ENCODE assay signal across 8 mouse cellular contexts in genomic region chr6:49217581-49218274, GRCm38 (mm10). TPM values are rescaled to one million over a fixed set of nuclear protein-coding genes. Genes with fewer than 3 reads are reported as not detected.
DNase-seq lines count a peak whose midpoint lies in the region; ATAC-seq lines count a peak whose summit lies in the region.

No protein-coding gene starts in this region.

- peaks cover 16% of the 10 kb centered on the region for H3K4me1 ChIP-seq in heart, embryonic 15.5 days (replicated peaks)
- H3K4me1 ChIP-seq in midbrain, embryonic 10.5 days: peaks cover 43% of the 10 kb centered on the region

- H3K27me3 ChIP-seq in heart, embryonic 15.5 days: no peaks in the 10 kb centered on the region
- H3K27me3 ChIP-seq in midbrain, embryonic 10.5 days (ENCODE audit: low read depth, poor library complexity, severe bottlenecking): no peaks in the 10 kb centered on the region

- peak; percentile 87 for ATAC-seq in heart, embryonic 15.5 days (replicated peaks; ENCODE audit: insufficient number of reproducible peaks, insufficient read depth, low FRiP score, low read depth)

- H3K9ac ChIP-seq in heart, embryonic 15.5 days: peak overlapping the region; percentile 72

- peak overlapping the region; percentile 96 for H3K27ac ChIP-seq in heart, embryonic 15.5 days
- peak overlapping the region; percentile 100 for H3K27ac ChIP-seq in midbrain, embryonic 10.5 days (replicated peaks)

- DNase-seq in 3T3-L1 (ENCODE audit: low read depth, low spot score) (peak; percentile 98), NIH3T3 (ENCODE audit: low read depth) (peak; percentile 99)
- DNase-seq in embryo, embryonic 11.5 days (ENCODE audit: low read depth, low spot score): peak; percentile 96
- peak; percentile 36 to 73 for DNase-seq in kidney, postnatal 25 days
- peak; percentile 99 for DNase-seq in midbrain, embryonic 10.5 days (ENCODE audit: low spot score)
- DNase-seq in spleen, postnatal 10 days (ENCODE audit: low spot score in 2 of 2): peak; percentile 90 to 95
- no peak for DNase-seq in left cerebral cortex, adult 9 months (ENCODE audit: low spot score in 2 of 2)

- under 1% methylated on average over 56 of the region's 56 CpGs for WGBS in heart, embryonic 15.5 days
- WGBS in midbrain, embryonic 10.5 days: under 1% methylated on average over 56 of the region's 56 CpGs

- H3K4me2 ChIP-seq in heart, embryonic 15.5 days: peak overlapping the region; percentile 86

- H3K9me3 ChIP-seq in heart, embryonic 15.5 days (replicated peaks): no peaks in the 10 kb centered on the region
- H3K9me3 ChIP-seq in midbrain, embryonic 10.5 days (replicated peaks): no peaks in the 10 kb centered on the region

- H3K36me3 ChIP-seq in heart, embryonic 15.5 days: no peaks in the 10 kb centered on the region
- no peaks in the 10 kb centered on the region for H3K36me3 ChIP-seq in midbrain, embryonic 10.5 days

- H3K4me3 ChIP-seq in heart, embryonic 15.5 days: peak overlapping the region; percentile 78
- H3K4me3 ChIP-seq in midbrain, embryonic 10.5 days: peak overlapping the region; percentile 99

RNA-seq across cellular contexts. Expression of gene Igf2bp3, which starts 3.0 kb away (rescaled TPM):
- 33.0 and 33.4 TPM in 2 replicates for polyA plus RNA-seq in heart, embryonic 15.5 days (2015; fragmentation: Nextera tagmentation; extraction: Ambion mirVana)
- polyA plus RNA-seq in midbrain, embryonic 10.5 days (2016; fragmentation: Nextera tagmentation; extraction: Ambion mirVana): 134 and 148 TPM in 2 replicates

RNA-seq across cellular contexts. Expression of gene Tra2a, which starts 46.1 kb away (rescaled TPM):
- 55.5 and 59.6 TPM in 2 replicates for polyA plus RNA-seq in heart, embryonic 15.5 days (2015; fragmentation: Nextera tagmentation; extraction: Ambion mirVana)
- polyA plus RNA-seq in midbrain, embryonic 10.5 days (2016; fragmentation: Nextera tagmentation; extraction: Ambion mirVana): 121 and 126 TPM in 2 replicates

Comparison
In these comparisons a context has a peak if more than half of its experiments do, and no peak if none do; other contexts are left out.
1. DNase-seq: peak in 3T3-L1 (single experiment), NIH3T3 (single experiment), embryo, embryonic 11.5 days (single experiment), kidney, postnatal 25 days (2 of 2), midbrain, embryonic 10.5 days (single experiment) and spleen, postnatal 10 days (2 of 2); none in left cerebral cortex, adult 9 months (0 of 2).